Mouse (Mus musculus) megakaryocyte, embryonic 14.5 days (primary cell): Measurements from ENCODE around the gene Slc15a1. TPM values are rescaled to one million over a fixed set of nuclear protein-coding genes. Genes with fewer than 3 reads are reported as not detected.

Experiments used
- H3K27me3 ChIP-seq: replicated peaks from 2 replicates; pipeline ENCODE3; 2012; ENCODE audit warnings: inconsistent platforms
- H3K36me3 ChIP-seq: replicated peaks from 2 replicates; pipeline ENCODE3; 2012; ENCODE audit warnings: low read length, inconsistent platforms, mixed read lengths
- H3K4me1 ChIP-seq: 2 replicates; pipeline ENCODE4 v1.6.1; 2012; ENCODE audit warnings: inconsistent platforms
- H3K4me3 ChIP-seq: replicated peaks from 2 replicates; pipeline ENCODE3; 2012; ENCODE audit warnings: moderate library complexity, mild to moderate bottlenecking, inconsistent platforms
- H3K9me3 ChIP-seq: 2 replicates; pipeline ENCODE4 v1.6.1; 2012; ENCODE audit warnings: inconsistent platforms
- FLI1 ChIP-seq: IDR thresholded peaks from 2 replicates; pipeline ENCODE4 v1.6.1; 2012; ENCODE audit warnings: low read length, inconsistent platforms, mixed read lengths
- GATA1 ChIP-seq: IDR thresholded peaks from 3 replicates; pipeline ENCODE4 v1.6.1; 2012; ENCODE audit warnings: mixed read lengths, low read length, inconsistent platforms, borderline replicate concordance
- polyA plus RNA-seq: library from polyadenylated mRNA; stranded (reverse); fragments of >175 nt; gene quantifications from 2 replicates; pipeline ENCODE4 v1.2.3, GENCODE M21; 2012; ENCODE audit warnings: low replicate concordance; ENCODE audit not compliant: insufficient read depth

Gene Slc15a1
- polyA plus RNA-seq, 1 experiment: not detected

DNA sequence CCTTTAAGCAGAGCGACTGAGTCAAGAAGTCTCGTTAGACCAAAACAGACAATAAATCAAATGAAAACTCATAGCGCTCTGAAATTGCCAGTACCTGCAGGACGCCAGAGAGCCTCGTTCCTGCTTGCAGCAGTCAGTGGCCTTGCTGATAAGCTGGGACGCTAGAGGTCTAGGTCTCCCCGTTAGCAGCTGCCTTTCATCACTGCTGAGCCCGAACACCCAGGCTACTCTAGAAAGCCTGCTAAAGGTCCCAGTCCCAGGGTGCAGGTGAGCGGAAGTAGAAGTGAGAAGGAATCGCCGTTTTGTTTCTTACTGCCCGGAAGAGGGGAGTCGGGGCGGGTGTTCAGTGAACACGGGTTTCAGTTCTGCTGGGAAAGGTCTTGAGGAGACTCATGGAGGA lies 49.1 kb downstream of the Slc15a1 start:
- TF ChIP-seq FLI1: no peak
- Histone ChIP-seq H3K9me3 (peaks cover 4% of the 10 kb centered on the region), H3K4me1 (peaks cover 5% of the 10 kb centered on the region), H3K27me3 (peaks cover 22% of the 10 kb centered on the region), H3K4me3 (no peak overlapping the region), H3K36me3 (no peaks in the 10 kb centered on the region)

GRCm38 (mm10) chr14:121455527-121455926 lies 49.5 kb downstream of the Slc15a1 start:
- Histone ChIP-seq H3K9me3 (peaks cover 4% of the 10 kb centered on the region), H3K4me1 (peaks cover 9% of the 10 kb centered on the region), H3K27me3 (peaks cover 22% of the 10 kb centered on the region), H3K36me3 (no peaks in the 10 kb centered on the region), H3K4me3 (no peak overlapping the region)
- no peak for TF ChIP-seq GATA1
- no peak for TF ChIP-seq FLI1

GRCm38 (mm10) chr14:121453130-121453529 lies 51.9 kb downstream of the Slc15a1 start:
- no peak overlapping the region for H3K4me3 ChIP-seq
- H3K27me3 ChIP-seq: peaks cover 19% of the 10 kb centered on the region
- peaks cover 9% of the 10 kb centered on the region for H3K4me1 ChIP-seq
- no peak for TF ChIP-seq GATA1
- TF ChIP-seq FLI1: no peak
- no peaks in the 10 kb centered on the region for H3K36me3 ChIP-seq
- no peaks in the 10 kb centered on the region for H3K9me3 ChIP-seq

DNA sequence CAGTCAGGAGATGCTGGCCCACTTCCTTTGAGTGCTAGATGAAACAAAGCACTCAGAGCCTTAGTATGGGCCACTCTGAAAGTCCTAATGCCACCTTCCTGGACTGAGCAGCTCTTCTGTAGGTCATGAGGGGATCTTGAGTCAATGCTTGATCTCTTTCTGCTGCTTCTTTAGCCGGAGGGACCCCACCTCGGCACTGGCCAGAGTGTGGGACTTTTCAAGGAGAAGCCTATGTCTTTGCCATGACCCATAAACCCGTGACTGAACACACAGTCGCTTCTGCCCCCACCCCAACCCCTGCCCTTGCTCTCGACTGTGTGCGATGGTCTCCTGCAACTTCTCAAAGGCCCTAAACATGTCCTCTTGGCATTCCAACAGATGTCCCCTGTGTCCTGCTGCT lies 52.8 kb downstream of the Slc15a1 start:
- no peaks in the 10 kb centered on the region for H3K36me3 ChIP-seq
- H3K27me3 ChIP-seq: peaks cover 22% of the 10 kb centered on the region
- H3K9me3 ChIP-seq: no peaks in the 10 kb centered on the region
- TF ChIP-seq GATA1: no peak
- TF ChIP-seq FLI1: no peak
- no peak overlapping the region for H3K4me3 ChIP-seq
- H3K4me1 ChIP-seq: peaks cover 11% of the 10 kb centered on the region

- Histone ChIP-seq H3K4me1 (peaks cover 18% of the 10 kb centered on the region), H3K27me3 (peaks cover 24% of the 10 kb centered on the region), H3K9me3 (no peaks in the 10 kb centered on the region), H3K4me3 (no peak overlapping the region), H3K36me3 (no peaks in the 10 kb centered on the region)
- TF ChIP-seq GATA1: no peak
- no peak for TF ChIP-seq FLI1
These were observed 53.5 kb downstream of the Slc15a1 start for GRCm38 (mm10) chr14:121451424-121452029.

GRCm38 (mm10) chr14:121450504-121451423 lies 54.3 kb downstream of the Slc15a1 start:
- no peaks in the 10 kb centered on the region for H3K9me3 ChIP-seq
- TF ChIP-seq GATA1 (no peak), FLI1 (no peak)
- no peaks in the 10 kb centered on the region for H3K36me3 ChIP-seq
- H3K4me1 ChIP-seq: peaks cover 19% of the 10 kb centered on the region
- H3K4me3 ChIP-seq: peak overlapping the region; percentile 84
- H3K27me3 ChIP-seq: peaks cover 24% of the 10 kb centered on the region

DNA sequence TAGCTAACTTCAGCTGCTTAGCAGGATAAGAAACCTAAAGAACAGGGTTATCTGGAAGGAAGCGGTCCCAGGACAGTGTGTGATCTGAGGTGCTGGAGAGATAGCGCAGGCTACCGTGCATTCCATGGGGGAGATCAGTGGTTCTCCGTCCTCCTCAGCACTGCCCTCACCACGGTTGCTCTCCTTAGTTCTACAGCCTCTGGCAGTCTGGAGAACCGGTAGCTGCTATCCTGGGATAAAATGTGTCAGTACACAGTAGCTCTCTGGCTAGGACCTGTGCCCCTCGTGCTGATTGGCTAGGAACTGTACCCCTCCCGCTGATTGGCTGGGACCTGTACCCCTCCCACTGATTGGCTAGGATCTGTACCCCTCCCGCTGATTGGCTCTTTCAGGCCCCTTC lies 58.1 kb downstream of the Slc15a1 start:
- H3K9me3 ChIP-seq: no peaks in the 10 kb centered on the region
- TF ChIP-seq GATA1 (no peak), FLI1 (no peak)
- no peaks in the 10 kb centered on the region for H3K36me3 ChIP-seq
- peaks cover 9% of the 10 kb centered on the region for H3K27me3 ChIP-seq
- peaks cover 20% of the 10 kb centered on the region for H3K4me1 ChIP-seq
- H3K4me3 ChIP-seq: peak overlapping the region; percentile 78

- H3K4me3 ChIP-seq: no peak overlapping the region
- H3K4me1 ChIP-seq: peaks cover 15% of the 10 kb centered on the region
- H3K36me3 ChIP-seq: no peaks in the 10 kb centered on the region
- TF ChIP-seq GATA1 (no peak), FLI1 (no peak)
- peaks cover 9% of the 10 kb centered on the region for H3K27me3 ChIP-seq
- H3K9me3 ChIP-seq: no peaks in the 10 kb centered on the region
These were observed 59.9 kb downstream of the Slc15a1 start for GRCm38 (mm10) chr14:121445194-121445593.

DNA sequence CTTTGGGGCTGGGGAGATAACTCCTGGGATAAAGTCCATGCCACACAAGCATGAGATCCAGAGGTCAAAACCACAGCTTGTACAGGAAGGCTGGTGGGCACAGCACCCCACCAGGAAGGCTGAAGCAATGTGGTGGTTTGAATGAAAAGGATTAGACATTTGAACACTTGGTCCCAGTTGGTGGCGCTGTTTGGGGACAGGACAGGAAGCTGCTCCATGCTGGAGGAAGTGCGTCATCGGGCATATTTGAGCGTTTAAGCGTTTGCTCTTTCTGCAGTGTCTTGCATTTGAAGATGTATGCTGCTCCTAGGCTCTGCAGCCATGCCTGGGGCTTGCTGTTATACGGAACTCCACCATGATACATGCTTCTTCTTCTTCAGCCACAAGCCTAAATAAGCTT lies 64.2 kb downstream of the Slc15a1 start:
- Histone ChIP-seq H3K4me1 (peaks cover 21% of the 10 kb centered on the region), H3K9me3 (no peaks in the 10 kb centered on the region), H3K36me3 (no peaks in the 10 kb centered on the region), H3K4me3 (no peak overlapping the region), H3K27me3 (no peaks in the 10 kb centered on the region)
- TF ChIP-seq FLI1: no peak

DNA sequence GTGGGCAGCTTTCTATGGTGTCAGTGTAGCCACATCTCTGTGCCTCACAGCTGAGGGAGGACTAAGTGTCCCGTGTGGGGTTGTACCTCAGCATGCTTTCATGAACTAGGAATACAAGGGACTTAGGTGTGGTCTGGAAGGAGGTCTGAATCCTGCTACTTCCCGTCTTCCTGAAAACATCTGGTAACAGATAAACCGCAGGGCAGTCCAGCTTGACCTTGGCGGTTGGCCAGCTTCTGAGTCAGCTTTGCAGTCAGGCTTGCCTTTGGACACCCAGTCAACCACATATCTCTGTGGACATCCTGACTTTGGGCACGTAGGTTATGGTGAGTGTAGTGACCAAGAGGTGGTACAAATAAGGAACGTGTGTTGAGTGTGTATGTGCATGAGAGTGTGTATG lies 68.0 kb downstream of the Slc15a1 start:
- peaks cover 6% of the 10 kb centered on the region for H3K27me3 ChIP-seq
- H3K9me3 ChIP-seq: peaks cover 6% of the 10 kb centered on the region
- TF ChIP-seq GATA1: no peak
- no peak for TF ChIP-seq FLI1
- peak overlapping the region; percentile 5 for H3K4me3 ChIP-seq
- no peaks in the 10 kb centered on the region for H3K36me3 ChIP-seq
- H3K4me1 ChIP-seq: peaks cover 29% of the 10 kb centered on the region
